Mouse (Mus musculus) left cerebral cortex, adult 18-20 months (tissue): Measurements from ENCODE around the gene Vmn1r53. TPM values are rescaled to one million over a fixed set of nuclear protein-coding genes. Genes with fewer than 3 reads are reported as not detected.
"Not testable (repeated sequence)": the region's sequence is repeated elsewhere in the genome, so short reads cannot be mapped to it uniquely, and the experiment has no call there.

Experiments used
- DNase-seq, 2 experiments: peaks; one replicate each; pipeline ENCODE4 v3.0.0; 2021 to 2022; ENCODE audit warnings: low spot score in 2 of 2, mixed read lengths in 1 of 2
- long read RNA-seq, 2 experiments: library from polyadenylated mRNA; stranded (forward); transcript quantifications; one replicate each; pipeline ENCODE4 v2.0.0; 2021
- total RNA-seq, 2 experiments: library from RNA; stranded (reverse); gene quantifications; 2 replicates each; pipeline ENCODE4 v1.2.3; 2021

Vmn1r53 gene
- not detected for total RNA-seq
- long read RNA-seq, experiment 1, result 0 reads
- long read RNA-seq, experiment 2, result 0 reads

GRCm38 (mm10) chr6:90224338-90224737 lies at the start of gene Vmn1r53:
Gene Vmn1r53 (minus strand): TSS chr6:90224438.
- DNase-seq, result no peak

- DNase-seq, result no peak
These were observed 21.8 kb upstream of the Vmn1r53 start, which contains the start of gene Vmn1r54 for GRCm38 (mm10) chr6:90246000-90246399. Gene Vmn1r54 (plus strand): TSS chr6:90246300.

- DNase-seq, result no peak
These were observed 19.8 kb upstream of the Vmn1r53 start for GRCm38 (mm10) chr6:90244019-90244418.

GRCm38 (mm10) chr6:90232681-90233080 lies 8.4 kb upstream of the Vmn1r53 start:
- no peak for DNase-seq

GRCm38 (mm10) chr6:90232114-90232513 lies 7.9 kb upstream of the Vmn1r53 start:
- not testable (repeated sequence) for DNase-seq

- not testable (repeated sequence) for DNase-seq
These were observed 21.7 kb downstream of the Vmn1r53 start, which contains the start of gene V1ra8 for GRCm38 (mm10) chr6:90202493-90202892. Gene V1ra8 (plus strand): TSS chr6:90202793.

GRCm38 (mm10) chr6:90174508-90174907 lies 49.7 kb downstream of the Vmn1r53 start, which contains the start of gene Vmn1r52:
Gene Vmn1r52 (plus strand): TSS chr6:90174808.
- DNase-seq, result no peak

Other genes starting within 250 kb of the Vmn1r53 start
- gene Vmn1r47, start 208.3 kb downstream of the Vmn1r53 start, total RNA-seq, result not detected
- not detected for gene Vmn1r48, start 187.6 kb downstream of the Vmn1r53 start, total RNA-seq
- gene Vmn1r49, start 145.9 kb downstream of the Vmn1r53 start, total RNA-seq, result not detected
- gene Vmn1r50, start 123.0 kb downstream of the Vmn1r53 start, total RNA-seq, result not detected
- not detected for gene Vmn1r51, start 101.8 kb downstream of the Vmn1r53 start, total RNA-seq
- gene Vmn1r52, start 49.6 kb downstream of the Vmn1r53 start, total RNA-seq, result not detected
- gene V1ra8, start 21.6 kb downstream of the Vmn1r53 start, total RNA-seq, result not detected
- not detected for gene Vmn1r54, start 21.9 kb upstream of the Vmn1r53 start, total RNA-seq
- gene BC048671, start 76.8 kb upstream of the Vmn1r53 start, total RNA-seq, result not detected
- not detected for gene Chst13, start 100.7 kb upstream of the Vmn1r53 start, total RNA-seq
- gene Uroc1, start 108.8 kb upstream of the Vmn1r53 start, total RNA-seq, result not detected
- 10 to 100 TPM; 30.9 to 31.9 TPM for gene Zxdc, start 145.1 kb upstream of the Vmn1r53 start, total RNA-seq
- gene Cfap100, start 204.4 kb upstream of the Vmn1r53 start, total RNA-seq, result 1 to 10 TPM; 4.9 to 5.3 TPM
- 10 to 100 TPM; 23.9 to 24.8 TPM for gene Klf15, start 238.1 kb upstream of the Vmn1r53 start, total RNA-seq